Mouse (Mus musculus) thymus, adult 2 months (tissue): ENCODE data around the gene Sgce.

ENCODE experiments used
- CTCF ChIP-seq: fragments of 200-500 bp; IDR thresholded peaks from 2 replicates; pipeline ENCODE4 v1.5.1; 2012; ENCODE audit warnings: mild to moderate bottlenecking, control low read depth, low read length, moderate library complexity, borderline replicate concordance; ENCODE audit not compliant: control insufficient read depth, poor library complexity, insufficient read depth; ENCODE audit errors: extremely low read depth
- POLR2A ChIP-seq: fragments of 200-500 bp; IDR thresholded peaks from 2 replicates; pipeline ENCODE4 v1.6.1; 2012; ENCODE audit warnings: mild to moderate bottlenecking, low read length, control low read depth, moderate library complexity; ENCODE audit not compliant: control insufficient read depth, poor library complexity, insufficient read depth; ENCODE audit errors: extremely low read depth

GRCm38 (mm10) chr6:4655924-4656323, 91.1 kb downstream of the Sgce start:
- TF ChIP-seq CTCF, result no peak
- no peak for TF ChIP-seq POLR2A
